Mouse (Mus musculus): ENCODE measurements around the gene Mob3b.

GRCm38 (mm10) chr4:35140317-35140716, 17.0 kb downstream of the Mob3b start:
- TF ChIP-seq CTCF (conservative IDR thresholded peaks at IDR 0.05; ENCODE audit: low read length) (no peak), NANOG (IDR thresholded peaks at IDR 0.05; ENCODE audit: borderline replicate concordance, low read length) (no peak), POU5F1 (IDR thresholded peaks at IDR 0.05; ENCODE audit: borderline replicate concordance, low read length) (no peak)
